Mouse (Mus musculus) T-cell, adult 2 months (primary cell): Measurements from ENCODE around the gene Cd8a.
A peak's percentile ranks its signal among the peaks of the same experiment; 100 is the strongest.

ENCODE experiments used
- DNase-seq: peaks from one replicate; pipeline ENCODE4 v3.0.0; 2022; ENCODE audit warnings: low spot score

Cd8a gene

DNA sequence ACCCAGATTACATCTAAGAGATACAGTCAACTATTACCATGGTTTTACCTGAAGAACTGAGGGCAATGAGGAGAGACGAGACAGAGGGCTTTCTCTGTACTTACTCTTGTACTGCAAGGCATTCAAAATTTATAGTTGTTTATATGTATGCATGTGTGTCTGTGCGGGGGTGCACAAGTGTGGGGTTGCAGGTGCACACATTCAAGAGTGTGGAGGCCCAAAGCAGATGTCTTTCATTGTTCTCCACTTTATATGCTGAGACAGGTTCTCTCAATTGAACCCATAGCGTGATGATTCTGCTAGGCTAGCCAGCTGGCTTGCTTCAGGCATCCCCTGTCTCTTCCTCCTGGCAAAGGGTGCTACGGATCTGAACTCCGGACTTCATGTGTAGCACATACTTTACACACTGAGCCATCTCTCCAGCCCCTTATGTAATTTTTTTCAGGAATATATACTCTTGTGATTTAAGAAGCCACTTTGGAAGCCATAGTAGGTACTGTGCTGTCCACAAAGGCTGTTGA is 2.1 kb upstream of the Cd8a start:
- no peak for DNase-seq

- DNase-seq, result no peak
Observed at GRCm38 (mm10) chr6:71372041-71372720, 1.0 kb upstream of the Cd8a start.

- DNase-seq, result no peak
Observed at GRCm38 (mm10) chr6:71374311-71374829, 1.1 kb downstream of the Cd8a start.

- DNase-seq, result no peak
Observed at GRCm38 (mm10) chr6:71374921-71375320, 1.7 kb downstream of the Cd8a start.

GRCm38 (mm10) chr6:71376711-71377110 is 3.5 kb downstream of the Cd8a start:
- DNase-seq, result peak; percentile 68

DNA sequence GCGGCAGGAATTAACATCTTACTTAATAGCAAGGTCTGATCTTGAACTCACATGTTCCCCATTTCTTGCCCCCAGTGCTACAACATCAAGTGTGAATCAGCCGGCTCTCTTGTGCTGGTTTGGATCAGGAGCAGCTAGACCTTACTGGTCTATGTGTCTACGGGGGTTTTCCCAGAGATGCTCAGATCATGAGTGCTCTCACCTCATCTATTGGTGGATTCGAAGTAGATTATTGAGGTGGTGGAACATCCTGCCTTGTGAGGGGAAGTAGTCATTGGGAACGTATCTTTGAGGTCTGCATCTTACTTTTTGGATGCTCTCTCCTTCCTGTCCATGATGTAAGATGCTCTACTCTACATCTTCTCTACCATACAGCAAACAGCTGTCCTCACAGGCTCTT is 8.4 kb downstream of the Cd8a start:
- DNase-seq, result peak; percentile 75

DNA sequence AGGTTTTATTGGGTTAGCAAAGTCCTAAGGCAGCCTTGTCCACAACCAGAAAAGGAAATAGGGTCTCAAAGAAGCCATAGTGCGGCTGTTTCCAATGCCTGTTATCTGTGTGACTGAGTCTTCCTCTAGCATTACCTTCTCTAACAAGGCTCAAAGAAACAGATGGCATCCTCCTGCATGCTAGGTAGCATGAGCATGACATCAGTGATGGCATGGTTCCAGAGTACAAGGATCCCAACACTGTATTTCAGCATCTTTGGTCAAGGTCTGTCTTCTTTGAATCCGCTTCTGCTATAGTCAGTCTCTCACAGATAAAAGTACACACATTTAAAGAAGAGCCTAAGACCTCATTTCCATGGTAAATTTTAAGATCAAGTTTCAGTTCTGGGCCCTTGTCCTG is 17.3 kb downstream of the Cd8a start:
- no peak for DNase-seq

DNA sequence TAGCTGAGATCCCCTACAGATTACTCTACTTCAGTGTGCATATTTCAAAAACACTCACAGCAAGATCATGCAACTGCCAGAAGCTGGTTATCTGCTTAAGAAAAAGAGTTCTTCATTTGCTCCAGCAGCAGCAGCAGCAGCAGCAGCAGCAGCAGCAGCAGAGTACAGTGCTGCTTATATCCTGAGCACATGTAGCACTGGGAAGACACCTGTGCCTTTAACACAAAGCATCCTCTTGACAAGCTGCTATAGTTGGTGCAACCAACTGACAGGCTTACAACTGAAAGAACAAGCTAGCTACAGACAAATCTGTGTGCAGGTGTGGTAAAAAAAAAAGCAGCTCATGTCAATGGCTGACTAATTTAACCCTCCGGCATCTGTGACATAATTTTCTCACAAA is 22.8 kb downstream of the Cd8a start:
- no peak for DNase-seq

DNA sequence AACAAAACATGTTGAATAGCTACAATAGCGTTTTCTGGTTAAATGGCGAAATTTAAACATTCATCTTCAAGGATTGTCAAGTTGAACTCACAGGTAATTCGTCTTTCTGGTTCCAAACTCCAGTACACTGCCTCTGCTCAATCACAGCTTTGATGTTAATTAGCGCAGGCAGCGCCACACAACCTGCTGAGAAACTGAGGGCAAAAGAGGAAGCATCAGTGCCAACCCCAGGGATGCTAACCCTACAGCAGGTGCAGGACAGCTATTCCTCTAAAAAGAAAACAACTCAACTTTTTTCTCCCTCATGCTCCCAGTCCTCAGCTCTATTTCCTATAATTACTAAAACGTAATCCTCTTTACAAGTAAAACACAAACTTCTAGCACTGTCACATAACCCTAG is 23.5 kb downstream of the Cd8a start:
- DNase-seq, result no peak

- peak; percentile 51 for DNase-seq
Observed at GRCm38 (mm10) chr6:71398829-71399609, 25.8 kb downstream of the Cd8a start.

DNA sequence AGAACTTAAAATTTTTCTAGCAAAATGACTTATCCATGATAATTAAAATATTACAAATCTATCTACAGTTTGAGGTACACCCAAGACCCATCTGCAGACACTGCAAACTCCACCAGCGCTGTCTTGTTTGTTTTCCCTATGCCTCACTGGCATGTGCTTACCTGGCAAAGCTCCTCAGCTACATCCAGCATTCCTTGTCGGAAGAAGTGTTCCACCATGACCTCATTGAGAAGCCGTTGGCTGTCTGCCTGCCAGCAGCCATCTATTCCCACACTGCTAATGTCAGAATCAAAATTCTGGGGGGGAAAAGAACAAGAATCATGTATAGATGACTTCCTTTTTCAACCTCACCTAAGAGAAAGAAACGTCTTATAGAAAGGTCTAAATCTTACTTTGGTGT is 41.4 kb downstream of the Cd8a start:
- DNase-seq, result no peak

DNA sequence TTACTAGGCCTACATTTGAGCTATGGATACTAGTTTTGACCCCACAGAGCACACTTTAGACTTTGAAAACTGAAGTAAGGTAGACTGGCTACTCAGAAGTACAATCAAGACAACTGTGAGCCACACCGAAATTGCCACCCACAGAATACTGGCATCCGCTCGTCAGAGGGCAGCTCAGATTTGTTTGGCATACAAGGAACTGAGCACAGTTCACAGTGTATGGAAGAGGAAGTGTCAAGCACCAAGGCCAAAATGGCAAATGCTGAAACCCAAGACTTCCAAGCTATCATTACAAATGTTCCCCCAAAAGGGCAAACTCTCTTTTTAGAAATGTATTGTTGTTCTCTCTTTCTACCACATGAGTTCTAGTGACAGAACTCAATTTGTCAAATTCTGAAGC is 42.2 kb downstream of the Cd8a start:
- DNase-seq, result no peak

GRCm38 (mm10) chr6:71418874-71419273 is 45.6 kb downstream of the Cd8a start:
- no peak for DNase-seq

GRCm38 (mm10) chr6:71420848-71421247 is 47.6 kb downstream of the Cd8a start:
- no peak for DNase-seq

GRCm38 (mm10) chr6:71422162-71422561 is 48.9 kb downstream of the Cd8a start:
- no peak for DNase-seq

GRCm38 (mm10) chr6:71423116-71423515 is 49.9 kb downstream of the Cd8a start:
- no peak for DNase-seq

- no peak for DNase-seq
Observed at GRCm38 (mm10) chr6:71425681-71426080, 52.5 kb downstream of the Cd8a start.

DNA sequence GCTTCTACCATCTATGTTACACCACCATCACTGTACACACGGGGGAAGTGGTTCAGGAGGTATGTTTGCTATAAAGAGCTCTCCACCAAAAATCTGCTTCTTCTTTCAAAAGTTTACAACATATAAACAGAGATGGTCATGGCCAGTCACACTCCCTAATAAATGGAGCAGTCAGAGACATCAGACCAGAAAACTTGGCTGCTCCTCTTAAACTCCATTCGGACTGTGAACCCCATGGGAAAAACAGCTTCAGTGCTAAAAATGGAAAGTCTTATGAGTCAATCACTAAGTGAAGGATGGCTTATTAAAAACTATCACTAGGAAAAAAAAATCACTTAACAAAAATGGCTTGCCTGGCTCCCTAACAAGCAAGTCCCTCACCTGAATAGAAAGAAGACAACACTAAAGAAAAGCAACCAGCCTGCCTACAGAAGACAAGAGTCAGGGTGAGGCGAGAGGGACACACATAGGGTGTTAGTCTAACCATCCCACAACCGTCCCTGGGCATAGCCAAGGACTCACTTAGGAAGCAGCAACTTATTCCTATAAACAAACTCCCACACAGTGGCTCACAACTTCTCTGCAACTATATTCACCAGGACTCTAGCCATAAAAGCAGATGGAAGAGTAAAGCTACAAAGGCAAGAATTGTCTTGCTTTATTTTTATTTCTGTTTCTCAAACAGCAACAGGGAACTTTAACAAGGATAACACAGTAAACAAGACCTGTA is 54.9 kb downstream of the Cd8a start:
- DNase-seq, result no peak
